Mouse (Mus musculus) inflammation-experienced regulatory T-cells, adult 6 months (primary cell): ENCODE measurements around the gene BC053393. TPM values are rescaled to one million over a fixed set of nuclear protein-coding genes. Genes with fewer than 3 reads are reported as not detected.

Experiments
- polyA plus RNA-seq, 3 experiments: library from polyadenylated mRNA; unstranded; fragments of 100-300 nt; shearing (Covaris generic); gene quantifications; one replicate each; pipeline ENCODE4 v1.2.1; 2017

BC053393 gene
- polyA plus RNA-seq, 3 experiments from 2014 or later: 0.21 TPM; not detected in 2

Other genes with a start within 250 kb of the BC053393 start
- gene Itk, start 182.0 kb upstream of the BC053393 start, polyA plus RNA-seq: 100 to 1,000 TPM in 2 of 3 experiments, 10 to 100 TPM in 1; 82.4 to 182 (median 158) TPM
- gene Fam71b, start 175.0 kb upstream of the BC053393 start, polyA plus RNA-seq: under 1 TPM in 1 of 3 experiments, not detected in 2; 0.69 TPM
- 10 to 100 TPM; 35.9 to 39.6 (median 37.9) TPM for gene Med7, start 134.6 kb upstream of the BC053393 start, polyA plus RNA-seq
- gene Havcr2, start 116.6 kb upstream of the BC053393 start, polyA plus RNA-seq: 10 to 100 TPM in 1 of 3 experiments, 1 to 10 TPM in 2; 1.6 to 47.0 (median 2.3) TPM
- gene Gm12169, start 47.3 kb upstream of the BC053393 start, polyA plus RNA-seq: 1 to 10 TPM; 1.2 to 1.8 (median 1.4) TPM
- not detected for gene Dppa1, start 57.7 kb downstream of the BC053393 start, polyA plus RNA-seq
- gene Timd2, start 135.5 kb downstream of the BC053393 start, polyA plus RNA-seq: under 1 TPM in 2 of 3 experiments, not detected in 1; 0.19 to 0.35 TPM
- not detected for gene Havcr1, start 163.5 kb downstream of the BC053393 start, polyA plus RNA-seq
- under 1 TPM in 2 of 3 experiments, not detected in 1; 0.31 to 0.33 TPM for gene Timd4, start 239.3 kb downstream of the BC053393 start, polyA plus RNA-seq